Mouse (Mus musculus): ENCODE data around the gene Nedd4.

Gene Nedd4

GRCm38 (mm10) chr9:72791213-72791582 lies 129.1 kb downstream of the Nedd4 start:
- peak; percentile 55 for DNase-seq (ENCODE audit: low spot score)

GRCm38 (mm10) chr9:72791681-72792080 lies 129.5 kb downstream of the Nedd4 start:
- peak; percentile 83 for DNase-seq (ENCODE audit: low spot score)

- no peak for DNase-seq (ENCODE audit: low spot score)
Measured at GRCm38 (mm10) chr9:72795243-72795642, 133.1 kb downstream of the Nedd4 start.

GRCm38 (mm10) chr9:72797136-72797621 lies 135.0 kb downstream of the Nedd4 start:
- no peak for DNase-seq (ENCODE audit: low spot score)
